Mouse (Mus musculus) testis, adult 2 months (tissue): ENCODE data around the gene Rogdi. TPM values are rescaled to one million over a fixed set of nuclear protein-coding genes. Genes with fewer than 3 reads are reported as not detected.

Source experiments
- H3K27ac ChIP-seq: fragments of 200-500 bp; 2 replicates; pipeline ENCODE4 v1.5.1; 2012; ENCODE audit warnings: low read depth, low read length; ENCODE audit not compliant: control insufficient read depth, insufficient read depth
- H3K27me3 ChIP-seq: fragments of 200-500 bp; 2 replicates; pipeline ENCODE4 v1.6.1; 2012; ENCODE audit warnings: mild to moderate bottlenecking, low read length, moderate library complexity; ENCODE audit not compliant: control insufficient read depth, insufficient read depth
- H3K36me3 ChIP-seq: fragments of 200-500 bp; 2 replicates; pipeline ENCODE4 v1.6.1; 2012; ENCODE audit warnings: mild to moderate bottlenecking, low read length; ENCODE audit not compliant: control insufficient read depth, insufficient read depth
- H3K4me1 ChIP-seq: fragments of 200-500 bp; 2 replicates; pipeline ENCODE4 v1.6.1; 2012; ENCODE audit warnings: low read length; ENCODE audit not compliant: control insufficient read depth, insufficient read depth
- H3K4me3 ChIP-seq: fragments of 200-500 bp; 2 replicates; pipeline ENCODE4 v1.5.1; 2012; ENCODE audit warnings: low read depth, mild to moderate bottlenecking, low read length, moderate library complexity, mixed read lengths; ENCODE audit not compliant: control insufficient read depth
- CTCF ChIP-seq: fragments of 200-500 bp; IDR thresholded peaks from 2 replicates; pipeline ENCODE4 v1.5.1; 2012; ENCODE audit warnings: low read depth, mild to moderate bottlenecking, inconsistent platforms, low read length, moderate library complexity; ENCODE audit not compliant: control insufficient read depth, insufficient read depth, insufficient replicate concordance
- POLR2A ChIP-seq: fragments of 200-500 bp; IDR thresholded peaks from 2 replicates; pipeline ENCODE4 v1.6.1; 2012; ENCODE audit warnings: low read depth, mild to moderate bottlenecking, inconsistent platforms, low read length, moderate library complexity; ENCODE audit not compliant: control insufficient read depth
- polyA plus RNA-seq: library from polyadenylated mRNA; depleted of rRNA; stranded (reverse); fragments of >200 nt; gene quantifications from 2 replicates; pipeline ENCODE4 v1.2.3, GENCODE M21; 2012

Gene Rogdi
- polyA plus RNA-seq, 1 experiment = 305 TPM

DNA sequence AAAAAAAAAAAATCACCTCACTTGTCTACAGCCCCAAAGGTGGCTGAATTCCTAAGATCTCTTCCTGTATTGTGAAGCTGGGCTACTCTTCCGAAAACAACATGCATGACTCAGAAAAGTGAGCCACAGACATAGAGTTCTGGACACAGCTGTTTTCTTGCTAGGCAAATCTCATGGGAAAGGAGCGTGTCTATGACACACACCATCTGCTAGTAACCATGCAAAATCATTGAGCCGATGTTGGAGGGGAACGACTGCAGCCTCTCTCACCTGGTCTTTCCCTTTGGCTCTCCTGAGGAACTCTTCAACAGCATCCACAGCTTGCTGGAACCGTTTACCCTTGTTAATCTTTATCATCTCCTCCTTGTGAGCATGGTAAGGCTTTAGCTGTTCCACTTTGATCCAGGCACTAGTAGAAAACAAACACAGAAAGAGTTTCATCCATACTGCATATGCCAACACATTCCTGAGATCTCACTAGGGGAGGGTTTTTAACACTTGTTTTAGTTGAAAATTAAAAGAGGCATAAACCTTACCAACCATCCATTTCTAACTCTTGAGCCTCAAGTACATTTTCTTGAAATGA is 23.4 kb upstream of the Rogdi start:
- TF ChIP-seq CTCF = no peak
- no peak for TF ChIP-seq POLR2A
- no peak overlapping the region for H3K27ac ChIP-seq
- H3K4me1 ChIP-seq = no peaks in the 10 kb centered on the region
- H3K4me3 ChIP-seq = no peak overlapping the region
- no peaks in the 10 kb centered on the region for H3K27me3 ChIP-seq
- peaks cover 8% of the 10 kb centered on the region for H3K36me3 ChIP-seq

DNA sequence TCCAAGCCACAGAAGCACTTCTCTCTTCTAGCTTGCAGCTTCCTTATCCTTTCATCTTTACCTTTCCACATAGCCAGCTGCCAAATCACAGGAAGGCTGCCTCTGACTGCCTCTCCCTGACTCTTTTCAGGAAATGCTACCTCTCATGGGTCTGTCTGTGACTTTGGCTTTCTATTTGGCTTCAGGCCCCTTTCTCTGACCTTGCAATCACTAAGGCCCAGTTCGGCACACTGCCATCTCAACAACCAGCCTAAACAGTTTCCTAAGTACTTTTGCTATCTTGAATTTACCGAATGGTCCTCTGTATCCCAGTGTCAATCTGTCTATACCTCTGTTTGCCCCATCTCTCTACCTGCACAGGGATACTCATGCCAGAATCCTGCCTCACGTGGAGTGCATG is 22.2 kb upstream of the Rogdi start:
- H3K4me1 ChIP-seq = no peaks in the 10 kb centered on the region
- TF ChIP-seq POLR2A (no peak), CTCF (no peak)
- peaks cover 7% of the 10 kb centered on the region for H3K36me3 ChIP-seq
- no peak overlapping the region for H3K4me3 ChIP-seq
- no peak overlapping the region for H3K27ac ChIP-seq
- no peaks in the 10 kb centered on the region for H3K27me3 ChIP-seq

DNA sequence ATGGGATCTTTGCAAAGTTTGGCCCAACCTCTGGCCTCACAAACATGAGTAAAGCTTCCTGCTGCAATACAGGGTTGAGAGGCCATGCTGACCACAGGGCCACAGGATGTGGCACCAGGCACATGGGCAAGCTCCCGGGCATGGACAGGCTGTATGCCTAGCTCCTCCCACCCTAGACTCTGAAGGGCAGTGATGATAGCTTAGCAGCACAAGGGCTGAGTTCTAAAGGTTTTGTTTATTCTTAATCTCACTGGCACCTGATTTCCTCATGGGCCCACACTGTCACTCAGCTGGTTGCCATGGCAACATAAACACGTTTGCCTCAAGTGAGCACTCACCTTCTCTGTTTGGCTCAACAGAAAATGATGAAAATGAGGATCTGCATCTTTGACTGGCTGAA is 16.5 kb upstream of the Rogdi start:
- peaks cover 11% of the 10 kb centered on the region for H3K36me3 ChIP-seq
- H3K27me3 ChIP-seq = no peaks in the 10 kb centered on the region
- no peak overlapping the region for H3K27ac ChIP-seq
- H3K4me1 ChIP-seq = no peaks in the 10 kb centered on the region
- H3K4me3 ChIP-seq = no peak overlapping the region
- TF ChIP-seq CTCF = no peak
- TF ChIP-seq POLR2A = no peak

DNA sequence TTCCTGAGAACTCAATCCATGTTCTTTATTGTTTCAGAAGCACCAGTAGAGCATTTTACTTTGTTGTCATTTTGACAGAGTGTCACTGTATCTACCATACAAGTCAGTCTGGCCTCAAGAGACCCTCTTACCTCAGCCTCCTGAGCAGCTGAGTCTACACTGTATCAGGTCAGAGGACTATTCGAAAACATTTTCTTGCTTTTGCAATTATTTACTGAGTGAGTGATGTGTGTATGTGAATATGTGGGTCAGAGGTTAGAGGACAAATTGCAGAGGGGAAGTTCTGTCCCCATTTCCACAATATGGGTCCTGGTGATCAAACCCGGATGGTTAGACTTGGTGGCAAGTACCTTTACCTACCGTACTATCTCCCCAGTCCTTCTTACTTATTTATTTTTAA is 10.7 kb upstream of the Rogdi start:
- Histone ChIP-seq H3K27me3 (no peaks in the 10 kb centered on the region), H3K27ac (no peak overlapping the region), H3K36me3 (peaks cover 12% of the 10 kb centered on the region), H3K4me1 (no peaks in the 10 kb centered on the region), H3K4me3 (no peak overlapping the region)
- TF ChIP-seq CTCF (no peak), POLR2A (no peak)

DNA sequence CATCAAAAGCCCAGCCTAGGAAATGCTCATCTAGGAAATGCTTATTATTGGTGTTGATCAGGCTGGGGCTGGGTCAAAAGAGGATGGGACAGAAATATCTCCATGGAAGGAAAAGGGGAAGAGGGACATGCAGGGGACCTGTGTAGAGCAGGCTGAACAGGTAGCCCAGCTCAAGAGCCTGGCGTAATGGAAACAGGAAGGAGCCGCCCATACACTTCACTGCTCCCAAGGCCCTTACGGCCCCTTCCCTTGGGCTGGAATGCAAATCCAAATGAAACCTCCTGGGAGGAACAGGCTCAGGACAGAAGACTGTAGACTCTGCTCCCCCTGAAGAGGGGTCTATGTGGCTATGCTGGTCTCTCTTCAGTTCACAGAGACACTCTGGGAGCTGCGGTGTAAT is 1.2 kb upstream of the Rogdi start:
- Histone ChIP-seq H3K4me3 (no peak overlapping the region), H3K27ac (no peak overlapping the region), H3K4me1 (peaks cover 5% of the 10 kb centered on the region), H3K36me3 (peaks cover 3% of the 10 kb centered on the region), H3K27me3 (no peaks in the 10 kb centered on the region)
- no peak for TF ChIP-seq CTCF
- no peak for TF ChIP-seq POLR2A

DNA sequence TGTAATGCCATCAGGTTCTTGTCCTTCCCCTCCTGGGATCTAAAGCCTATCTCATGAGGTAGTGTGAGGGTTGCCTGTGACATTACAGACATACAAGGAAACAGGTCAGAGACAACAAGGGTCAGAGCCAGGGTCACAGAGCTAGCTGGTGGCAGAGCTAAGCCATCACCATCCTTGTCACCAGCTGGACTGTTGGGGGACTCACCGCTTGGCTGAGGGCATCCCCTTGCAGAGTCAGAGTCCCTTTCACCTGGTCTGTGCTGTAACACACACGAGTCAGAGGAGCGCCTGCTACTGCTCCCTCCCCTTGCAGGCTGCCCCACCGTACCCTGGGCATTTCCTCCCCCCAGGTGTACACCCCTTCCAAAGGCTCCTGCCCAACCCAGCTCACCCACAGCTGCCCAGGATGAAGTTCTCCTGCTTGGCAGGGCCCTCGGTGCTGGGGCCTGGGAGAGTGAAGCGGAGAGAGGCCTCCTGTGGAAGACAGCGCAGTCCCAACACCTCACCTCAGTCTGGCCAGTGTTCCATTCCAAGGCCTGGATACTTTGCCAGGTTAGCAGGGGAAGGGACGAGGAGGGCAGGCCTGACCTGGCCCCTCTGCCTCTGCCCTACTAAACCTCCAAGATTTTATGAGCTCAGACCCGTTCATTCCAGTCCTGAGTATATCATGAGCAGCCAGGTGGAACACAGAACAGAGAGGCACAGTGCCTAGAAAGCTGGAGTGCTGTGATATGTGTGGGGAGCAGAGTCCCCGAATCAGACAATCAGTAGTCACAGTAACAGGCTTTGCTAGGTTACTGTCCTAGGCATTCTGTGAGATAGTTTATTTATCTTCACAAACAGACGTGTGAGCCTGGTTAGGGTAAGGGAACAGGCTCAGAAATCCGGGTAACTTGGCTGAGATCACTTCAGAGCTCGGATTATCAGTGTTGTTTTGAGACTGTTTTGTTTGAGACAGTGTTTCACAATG is 1.0 kb downstream of the Rogdi start:
- Histone ChIP-seq H3K27me3 (no peaks in the 10 kb centered on the region), H3K27ac (peak overlapping the region; percentile 82), H3K36me3 (peaks cover 3% of the 10 kb centered on the region), H3K4me1 (peaks cover 13% of the 10 kb centered on the region), H3K4me3 (peak overlapping the region; percentile 98)
- TF ChIP-seq CTCF (no peak), POLR2A (no peak)

DNA sequence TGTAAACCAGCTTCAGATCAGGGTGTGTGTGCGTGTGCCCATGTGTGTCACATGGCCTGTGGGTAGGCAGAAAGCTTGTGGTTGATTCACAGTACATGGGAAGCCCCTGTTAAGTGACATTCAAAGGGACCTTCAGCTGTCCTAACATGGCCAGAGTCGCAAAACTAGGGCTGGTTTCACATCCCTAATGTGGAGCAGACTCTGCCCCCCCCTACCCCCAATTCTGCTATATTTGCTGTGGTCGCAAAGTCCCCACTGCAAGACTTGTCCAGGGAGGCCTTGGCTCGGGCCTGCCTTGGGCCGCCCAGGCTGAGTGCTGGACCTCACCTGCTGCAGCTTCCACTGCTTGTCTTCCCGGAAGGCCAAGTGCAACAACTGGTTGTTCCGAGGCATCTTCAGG is 2.1 kb downstream of the Rogdi start:
- Histone ChIP-seq H3K27ac (no peak overlapping the region), H3K27me3 (no peaks in the 10 kb centered on the region)

More for the DNA sequence above, 2.1 kb downstream of the Rogdi start:
- no peak for TF ChIP-seq POLR2A
- no peak for TF ChIP-seq CTCF
- H3K36me3 ChIP-seq = no peaks in the 10 kb centered on the region; the same call in 1 of the 2 replicates
- H3K4me3 ChIP-seq = peak overlapping the region; percentile 98
- peaks cover 17% of the 10 kb centered on the region for H3K4me1 ChIP-seq
